Mouse (Mus musculus): ENCODE measurements around the gene Tec. TPM values are rescaled to one million over a fixed set of nuclear protein-coding genes. Genes with fewer than 3 reads are reported as not detected.

The Tec gene
- 10 to 100 TPM; 13.2 TPM for total RNA-seq (2021)

- DNase-seq = peak; percentile 96
These were observed at the start of gene Tec for GRCm38 (mm10) chr5:72868091-72868875. Gene Tec (minus strand): TSS chr5:72868483.

GRCm38 (mm10) chr5:72916851-72917250, 48.6 kb upstream of the Tec start:
- DNase-seq = no peak

- no peak for DNase-seq
These were observed 47.8 kb upstream of the Tec start for GRCm38 (mm10) chr5:72916048-72916447.

- no peak for DNase-seq
These were observed 46.6 kb upstream of the Tec start for GRCm38 (mm10) chr5:72914633-72915561.

- DNase-seq = peak; percentile 100
These were observed 45.6 kb upstream of the Tec start, which contains the start of gene Slain2 for GRCm38 (mm10) chr5:72913648-72914557. Gene Slain2 (plus strand): TSS chr5:72914304.

- no peak for DNase-seq
These were observed 43.0 kb upstream of the Tec start for GRCm38 (mm10) chr5:72911284-72911683.

- no peak for DNase-seq
These were observed 42.1 kb upstream of the Tec start for GRCm38 (mm10) chr5:72910373-72910772.

- DNase-seq = no peak
These were observed 41.1 kb upstream of the Tec start for GRCm38 (mm10) chr5:72909363-72909762.

GRCm38 (mm10) chr5:72908324-72908936, 40.1 kb upstream of the Tec start:
- no peak for DNase-seq

GRCm38 (mm10) chr5:72907402-72907801, 39.1 kb upstream of the Tec start:
- DNase-seq = no peak

GRCm38 (mm10) chr5:72904903-72905790, 36.9 kb upstream of the Tec start:
- DNase-seq = peak; percentile 60

- no peak for DNase-seq
These were observed 34.7 kb upstream of the Tec start for GRCm38 (mm10) chr5:72902876-72903516.

- no peak for DNase-seq
These were observed 34.0 kb upstream of the Tec start for GRCm38 (mm10) chr5:72902312-72902711.

- DNase-seq = no peak
These were observed 33.6 kb upstream of the Tec start for GRCm38 (mm10) chr5:72901866-72902265.

GRCm38 (mm10) chr5:72899255-72899654, 31.0 kb upstream of the Tec start:
- no peak for DNase-seq

- DNase-seq = no peak
These were observed 29.7 kb upstream of the Tec start for GRCm38 (mm10) chr5:72897998-72898397.

- DNase-seq = peak; percentile 33
These were observed 28.4 kb upstream of the Tec start for GRCm38 (mm10) chr5:72896478-72897279.

- DNase-seq = no peak
These were observed 27.0 kb upstream of the Tec start for GRCm38 (mm10) chr5:72895261-72895660.

- peak; percentile 50 for DNase-seq
These were observed 25.7 kb upstream of the Tec start for GRCm38 (mm10) chr5:72893987-72894386.

Data from heart, postnatal 4 days (tissue).